Mouse (Mus musculus) urinary bladder, postnatal 4 days (tissue): Measurements from ENCODE around the gene Spryd7.
A peak's percentile ranks its signal among the peaks of the same experiment; 100 is the strongest.

Experiments used
- DNase-seq, 2 experiments: peaks; one replicate each; pipeline ENCODE4 v3.0.0; 2021 to 2022; ENCODE audit warnings: low spot score in 2 of 2

Spryd7 gene

GRCm38 (mm10) chr14:61535811-61536210 is 20.9 kb downstream of the Spryd7 start:
- no peak for DNase-seq

- DNase-seq, result no peak
These were observed 25.7 kb downstream of the Spryd7 start for GRCm38 (mm10) chr14:61530966-61531365.

- no peak for DNase-seq
These were observed 26.3 kb downstream of the Spryd7 start for GRCm38 (mm10) chr14:61530396-61530795.

GRCm38 (mm10) chr14:61529533-61529932 is 27.2 kb downstream of the Spryd7 start:
- no peak for DNase-seq

GRCm38 (mm10) chr14:61526006-61526405 is 30.7 kb downstream of the Spryd7 start:
- no peak for DNase-seq

- DNase-seq, result no peak
These were observed 32.9 kb downstream of the Spryd7 start for GRCm38 (mm10) chr14:61523821-61524220.

- no peak for DNase-seq
These were observed 37.8 kb downstream of the Spryd7 start for GRCm38 (mm10) chr14:61518659-61519480.

- DNase-seq, result no peak
These were observed 39.9 kb downstream of the Spryd7 start for GRCm38 (mm10) chr14:61516471-61517426.

- no peak for DNase-seq
These were observed 45.2 kb downstream of the Spryd7 start for GRCm38 (mm10) chr14:61511494-61511893.

- DNase-seq, result peak; percentile 62 to 80
These were observed 58.8 kb downstream of the Spryd7 start for GRCm38 (mm10) chr14:61497716-61498490.

GRCm38 (mm10) chr14:61493511-61494135 is 63.1 kb downstream of the Spryd7 start:
- no peak for DNase-seq
